Mouse (Mus musculus): ENCODE measurements around the gene Mylk4. TPM values are rescaled to one million over a fixed set of nuclear protein-coding genes. Genes with fewer than 3 reads are reported as not detected.
A peak's percentile ranks its signal among the peaks of the same experiment; 100 is the strongest.

Mylk4 gene
- polyA plus RNA-seq, 1 experiment from 2014 or later = 1.7 TPM

GRCm38 (mm10) chr13:32662041-32662440, 121.7 kb downstream of the Mylk4 start:
- Histone ChIP-seq H3K36me3 (ENCODE audit: control insufficient read depth, insufficient read depth) (no peaks in the 10 kb centered on the region), H3K27me3 (ENCODE audit: control insufficient read depth, insufficient read depth, low read length) (peaks cover 8% of the 10 kb centered on the region), H3K4me2 (ENCODE audit: low read depth, low read length) (no peak overlapping the region), H3K9me3 (replicated peaks; ENCODE audit: control insufficient read depth, low read length) (no peaks in the 10 kb centered on the region), H3K27ac (ENCODE audit: low read length) (no peak overlapping the region), H3K4me3 (ENCODE audit: low read length) (no peak overlapping the region), H3K4me1 (ENCODE audit: control insufficient read depth, insufficient read depth, low read length) (peaks cover 4% of the 10 kb centered on the region; the same call in 1 of the 2 replicates), H3K9ac (ENCODE audit: low read length) (no peak overlapping the region)
- no peak for ATAC-seq (replicated peaks; ENCODE audit: extremely low read depth, insufficient read depth, low FRiP score)
- 74% methylated on average over 3 of the region's 3 CpGs for WGBS

GRCm38 (mm10) chr13:32660294-32660693, 123.5 kb downstream of the Mylk4 start:
- Histone ChIP-seq H3K4me3 (ENCODE audit: low read length) (no peak overlapping the region), H3K4me1 (ENCODE audit: control insufficient read depth, insufficient read depth, low read length) (peaks cover 4% of the 10 kb centered on the region; the same call in 1 of the 2 replicates), H3K9me3 (replicated peaks; ENCODE audit: control insufficient read depth, low read length) (no peaks in the 10 kb centered on the region), H3K27me3 (ENCODE audit: control insufficient read depth, insufficient read depth, low read length) (no peaks in the 10 kb centered on the region), H3K4me2 (ENCODE audit: low read depth, low read length) (no peak overlapping the region), H3K36me3 (ENCODE audit: control insufficient read depth, insufficient read depth) (no peaks in the 10 kb centered on the region), H3K9ac (ENCODE audit: low read length) (no peak overlapping the region), H3K27ac (ENCODE audit: low read length) (peak overlapping the region; percentile 4; the same call in 1 of the 2 replicates)
- ATAC-seq (replicated peaks; ENCODE audit: extremely low read depth, insufficient read depth, low FRiP score) = 0 out of 2 replicates have a peak, but pooled peaks have one; percentile 28
- 28% methylated on average over 4 of the region's 4 CpGs for WGBS

- H3K36me3 ChIP-seq (ENCODE audit: control insufficient read depth, insufficient read depth) = no peaks in the 10 kb centered on the region
- no peaks in the 10 kb centered on the region for H3K27me3 ChIP-seq (ENCODE audit: control insufficient read depth, insufficient read depth, low read length)
- no peak overlapping the region for H3K27ac ChIP-seq (ENCODE audit: low read length)
- H3K4me3 ChIP-seq (ENCODE audit: low read length) = no peak overlapping the region
- no peak overlapping the region for H3K4me2 ChIP-seq (ENCODE audit: low read depth, low read length)
- WGBS = 90% methylated on average over 5 of the region's 5 CpGs
- no peaks in the 10 kb centered on the region for H3K9me3 ChIP-seq (replicated peaks; ENCODE audit: control insufficient read depth, low read length)
- ATAC-seq (replicated peaks; ENCODE audit: extremely low read depth, insufficient read depth, low FRiP score) = no peak
- H3K9ac ChIP-seq (ENCODE audit: low read length) = no peak overlapping the region
- peaks cover 4% of the 10 kb centered on the region; the same call in 1 of the 2 replicates for H3K4me1 ChIP-seq (ENCODE audit: control insufficient read depth, insufficient read depth, low read length)
Observed at GRCm38 (mm10) chr13:32659271-32659670, 124.5 kb downstream of the Mylk4 start.

- Histone ChIP-seq H3K4me1 (ENCODE audit: control insufficient read depth, insufficient read depth, low read length) (no peaks in the 10 kb centered on the region), H3K9ac (ENCODE audit: low read length) (no peak overlapping the region), H3K4me2 (ENCODE audit: low read depth, low read length) (no peak overlapping the region), H3K27ac (ENCODE audit: low read length) (no peak overlapping the region), H3K36me3 (ENCODE audit: control insufficient read depth, insufficient read depth) (no peaks in the 10 kb centered on the region), H3K27me3 (ENCODE audit: control insufficient read depth, insufficient read depth, low read length) (no peaks in the 10 kb centered on the region), H3K4me3 (ENCODE audit: low read length) (no peak overlapping the region), H3K9me3 (replicated peaks; ENCODE audit: control insufficient read depth, low read length) (no peaks in the 10 kb centered on the region)
- 88% methylated on average over 2 of the region's 2 CpGs for WGBS
- no peak for ATAC-seq (replicated peaks; ENCODE audit: extremely low read depth, insufficient read depth, low FRiP score)
Observed at GRCm38 (mm10) chr13:32657583-32657982, 126.2 kb downstream of the Mylk4 start.

Other genes with a start within 250 kb of the Mylk4 start
- 19.7 and 24.8 TPM in 2 replicates for gene Wrnip1, start 18.1 kb upstream of the Mylk4 start, polyA plus RNA-seq (2015; fragmentation: Nextera tagmentation; extraction: Ambion mirVana)
- gene D930007J09Rik, start 18.9 kb upstream of the Mylk4 start, polyA plus RNA-seq (2015; fragmentation: Nextera tagmentation; extraction: Ambion mirVana) = not detected in 2 replicates
- gene Serpinb1a, start 67.2 kb upstream of the Mylk4 start, polyA plus RNA-seq (2015; fragmentation: Nextera tagmentation; extraction: Ambion mirVana) = 10.4 and 14.7 TPM in 2 replicates
- 0.14 and 0.29 TPM in 2 replicates for gene Serpinb1c, start 114.3 kb upstream of the Mylk4 start, polyA plus RNA-seq (2015; fragmentation: Nextera tagmentation; extraction: Ambion mirVana)
- gene Serpinb6b, start 181.3 kb upstream of the Mylk4 start, polyA plus RNA-seq (2015; fragmentation: Nextera tagmentation; extraction: Ambion mirVana) = 22.4 and 26.8 TPM in 2 replicates
- gene Serpinb9, start 219.3 kb upstream of the Mylk4 start, polyA plus RNA-seq (2015; fragmentation: Nextera tagmentation; extraction: Ambion mirVana) = 8.8 and 10.4 TPM in 2 replicates
- gene Serpinb9b, start 243.5 kb upstream of the Mylk4 start, polyA plus RNA-seq (2015; fragmentation: Nextera tagmentation; extraction: Ambion mirVana) = 0.33 and 0.47 TPM in 2 replicates